Mouse (Mus musculus): ENCODE results near the gene Slc4a5. TPM values are rescaled to one million over a fixed set of nuclear protein-coding genes. Genes with fewer than 3 reads are reported as not detected.
A peak's percentile ranks its signal among the peaks of the same experiment; 100 is the strongest.

The Slc4a5 gene
- polyA plus RNA-seq, 1 experiment: 0.05 TPM

DNA sequence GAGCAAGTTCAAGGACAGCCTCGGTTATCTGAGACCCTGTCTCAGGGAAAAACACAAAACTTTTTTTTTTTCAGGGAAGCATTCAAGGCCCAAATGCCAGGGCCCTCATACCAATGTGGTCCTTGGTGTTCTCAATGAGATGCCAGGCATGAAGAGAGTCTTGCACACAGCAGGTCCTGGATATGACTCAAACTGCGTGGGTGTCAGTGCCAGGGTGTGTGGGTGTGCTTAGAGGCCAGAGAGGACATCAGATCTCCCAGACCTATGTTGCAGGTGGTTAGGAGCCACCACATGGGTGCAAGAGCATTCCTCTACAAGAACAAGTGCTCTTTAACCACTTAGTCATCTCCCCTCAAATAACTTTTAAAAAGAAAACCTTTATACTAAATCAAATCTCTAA is 81.7 kb downstream of the Slc4a5 start:
- TF ChIP-seq POLR2A (IDR thresholded peaks at IDR 0.05; ENCODE audit: low read depth, low read length) (no peak), CTCF (IDR thresholded peaks at IDR 0.05; ENCODE audit: extremely low read depth, insufficient read depth, insufficient read length, insufficient replicate concordance) (no peak)
- H3K36me3 ChIP-seq (ENCODE audit: control insufficient read depth, insufficient read depth, low read length): peaks cover 4% of the 10 kb centered on the region
- H3K27ac ChIP-seq (ENCODE audit: insufficient read depth, low read length): no peak overlapping the region
- WGBS: 81% methylated on average over 2 of the region's 2 CpGs
- H3K4me3 ChIP-seq (ENCODE audit: extremely low read depth, insufficient read depth, insufficient read length): no peak overlapping the region
- H3K27me3 ChIP-seq (ENCODE audit: control insufficient read depth, insufficient read depth, low read length): no peaks in the 10 kb centered on the region
- H3K4me1 ChIP-seq (ENCODE audit: control insufficient read depth, insufficient read depth, insufficient read length): no peaks in the 10 kb centered on the region
- no peak for DNase-seq (ENCODE audit: low read depth in 1 of 2, low spot score in 2 of 2)

DNA sequence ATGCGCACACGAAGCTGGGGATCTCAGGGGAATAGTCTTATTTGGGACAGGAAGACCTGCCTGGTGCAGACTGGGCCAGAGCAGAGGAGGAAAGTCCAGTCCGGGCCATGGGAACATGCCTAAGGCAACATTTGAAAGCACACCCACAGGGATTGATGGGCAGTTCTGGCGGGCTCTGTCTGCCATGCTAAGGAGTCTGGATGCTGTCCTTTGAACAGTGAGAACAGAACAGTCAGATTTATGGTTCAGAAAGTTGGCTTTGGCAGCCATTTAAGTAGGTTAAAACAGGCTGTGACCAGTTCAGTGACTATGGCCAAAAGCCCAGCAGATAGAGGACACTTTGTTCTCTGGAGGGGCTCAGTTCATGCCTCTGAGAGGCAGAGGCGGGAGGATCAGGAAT is 82.6 kb downstream of the Slc4a5 start:
- TF ChIP-seq POLR2A (IDR thresholded peaks at IDR 0.05; ENCODE audit: low read depth, low read length) (no peak), CTCF (IDR thresholded peaks at IDR 0.05; ENCODE audit: extremely low read depth, insufficient read depth, insufficient read length, insufficient replicate concordance) (no peak)
- H3K4me3 ChIP-seq (ENCODE audit: extremely low read depth, insufficient read depth, insufficient read length): no peak overlapping the region
- H3K27ac ChIP-seq (ENCODE audit: insufficient read depth, low read length): no peak overlapping the region
- peaks cover 7% of the 10 kb centered on the region for H3K36me3 ChIP-seq (ENCODE audit: control insufficient read depth, insufficient read depth, low read length)
- no peak for DNase-seq (ENCODE audit: low read depth in 1 of 2, low spot score in 2 of 2)
- H3K27me3 ChIP-seq (ENCODE audit: control insufficient read depth, insufficient read depth, low read length): no peaks in the 10 kb centered on the region
- H3K4me1 ChIP-seq (ENCODE audit: control insufficient read depth, insufficient read depth, insufficient read length): no peaks in the 10 kb centered on the region
- WGBS: 84% methylated on average over 5 of the region's 5 CpGs

DNA sequence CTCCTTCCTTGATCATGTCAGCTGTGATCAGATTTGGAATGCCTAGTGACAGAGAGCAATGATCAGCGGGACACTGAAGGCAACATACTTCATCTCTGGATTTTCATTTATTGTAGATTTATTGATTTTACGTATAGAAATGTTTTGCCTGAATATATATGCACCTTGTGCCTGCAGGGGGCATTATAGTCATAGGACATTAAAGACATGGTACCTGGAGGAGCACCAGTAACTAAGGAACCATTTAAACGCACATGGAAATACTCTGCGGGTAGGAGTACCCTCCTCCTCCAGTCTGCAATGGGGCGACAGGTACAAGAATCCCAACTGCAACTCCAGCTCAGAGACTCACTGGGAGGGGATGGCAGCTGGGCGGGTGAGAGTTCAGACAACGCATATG is 89.4 kb downstream of the Slc4a5 start:
- Histone ChIP-seq H3K27ac (ENCODE audit: insufficient read depth, low read length) (no peak overlapping the region), H3K4me1 (ENCODE audit: control insufficient read depth, insufficient read depth, insufficient read length) (0 out of 2 replicates have a peak, but pooled peaks cover 4% of the 10 kb centered on the region), H3K27me3 (ENCODE audit: control insufficient read depth, insufficient read depth, low read length) (no peaks in the 10 kb centered on the region), H3K36me3 (ENCODE audit: control insufficient read depth, insufficient read depth, low read length) (peaks cover 7% of the 10 kb centered on the region), H3K4me3 (ENCODE audit: extremely low read depth, insufficient read depth, insufficient read length) (no peak overlapping the region)
- peak in 1 of 2 experiments; percentile 26 for DNase-seq (ENCODE audit: low read depth in 1 of 2, low spot score in 2 of 2)
- no peak for TF ChIP-seq CTCF (IDR thresholded peaks at IDR 0.05; ENCODE audit: extremely low read depth, insufficient read depth, insufficient read length, insufficient replicate concordance)
- TF ChIP-seq POLR2A (IDR thresholded peaks at IDR 0.05; ENCODE audit: low read depth, low read length): no peak
- 87% methylated on average over 7 of the region's 7 CpGs for WGBS

DNA sequence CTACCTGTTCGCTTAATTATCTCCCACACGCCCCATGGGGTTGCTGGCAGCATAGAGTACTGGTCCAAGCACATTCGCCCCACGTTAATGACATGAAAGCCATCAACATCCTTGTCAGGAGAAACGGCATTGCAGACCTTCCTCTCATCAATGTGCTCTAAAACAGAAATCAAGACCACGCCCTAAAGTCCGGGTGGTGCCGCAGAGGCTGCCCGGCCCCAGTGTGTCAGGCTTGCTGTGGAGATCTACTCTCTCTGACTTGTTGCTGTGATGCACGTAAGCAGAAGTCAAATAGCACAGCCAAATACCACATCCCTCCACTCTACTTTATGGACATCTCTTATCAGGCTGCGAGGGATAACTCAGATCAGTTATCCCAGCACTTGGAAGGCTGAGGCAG is 91.6 kb downstream of the Slc4a5 start:
- no peak for DNase-seq (ENCODE audit: low read depth in 1 of 2, low spot score in 2 of 2)
- WGBS: 95% methylated on average over 11 of the region's 11 CpGs

DNA sequence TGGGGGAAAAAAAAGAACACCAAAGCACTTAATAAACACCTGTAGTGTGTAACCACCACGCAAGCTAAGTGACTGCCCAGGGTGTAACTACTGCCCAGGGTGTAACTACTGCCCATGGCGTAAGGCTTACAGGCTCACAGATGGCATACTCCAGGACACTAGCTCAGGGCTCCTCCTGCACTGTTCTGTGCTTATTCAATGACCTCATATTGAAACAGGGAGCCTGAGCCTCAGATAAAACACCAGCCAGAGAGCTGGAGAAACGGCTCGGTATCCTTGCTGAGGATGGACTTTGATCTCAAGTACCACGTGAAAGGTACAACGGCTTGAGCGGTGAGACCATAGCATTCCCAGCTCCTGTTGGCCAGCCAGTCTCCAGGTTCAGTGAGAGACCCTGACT is 92.4 kb downstream of the Slc4a5 start:
- Histone ChIP-seq H3K4me3 (ENCODE audit: extremely low read depth, insufficient read depth, insufficient read length) (no peak overlapping the region), H3K4me1 (ENCODE audit: control insufficient read depth, insufficient read depth, insufficient read length) (peaks cover 6% of the 10 kb centered on the region; the same call in 1 of the 2 replicates), H3K36me3 (ENCODE audit: control insufficient read depth, insufficient read depth, low read length) (no peaks in the 10 kb centered on the region), H3K27ac (ENCODE audit: insufficient read depth, low read length) (peak overlapping the region; percentile 65), H3K27me3 (ENCODE audit: control insufficient read depth, insufficient read depth, low read length) (no peaks in the 10 kb centered on the region)
- TF ChIP-seq POLR2A (IDR thresholded peaks at IDR 0.05; ENCODE audit: low read depth, low read length) (no peak), CTCF (IDR thresholded peaks at IDR 0.05; ENCODE audit: extremely low read depth, insufficient read depth, insufficient read length, insufficient replicate concordance) (no peak)
- WGBS: 86% methylated on average over 7 of the region's 7 CpGs
- no peak for DNase-seq (ENCODE audit: low read depth in 1 of 2, low spot score in 2 of 2)

More for the DNA sequence above, 91.6 kb downstream of the Slc4a5 start:
- TF ChIP-seq CTCF (IDR thresholded peaks at IDR 0.05; ENCODE audit: extremely low read depth, insufficient read depth, insufficient read length, insufficient replicate concordance): no peak
- TF ChIP-seq POLR2A (IDR thresholded peaks at IDR 0.05; ENCODE audit: low read depth, low read length): no peak
- no peaks in the 10 kb centered on the region for H3K27me3 ChIP-seq (ENCODE audit: control insufficient read depth, insufficient read depth, low read length)
- no peak overlapping the region for H3K27ac ChIP-seq (ENCODE audit: insufficient read depth, low read length)
- H3K4me1 ChIP-seq (ENCODE audit: control insufficient read depth, insufficient read depth, insufficient read length): peaks cover 4% of the 10 kb centered on the region; the same call in 1 of the 2 replicates
- 0 out of 2 replicates have a peak, but pooled peaks cover 4% of the 10 kb centered on the region for H3K36me3 ChIP-seq (ENCODE audit: control insufficient read depth, insufficient read depth, low read length)
- no peak overlapping the region for H3K4me3 ChIP-seq (ENCODE audit: extremely low read depth, insufficient read depth, insufficient read length)

DNA sequence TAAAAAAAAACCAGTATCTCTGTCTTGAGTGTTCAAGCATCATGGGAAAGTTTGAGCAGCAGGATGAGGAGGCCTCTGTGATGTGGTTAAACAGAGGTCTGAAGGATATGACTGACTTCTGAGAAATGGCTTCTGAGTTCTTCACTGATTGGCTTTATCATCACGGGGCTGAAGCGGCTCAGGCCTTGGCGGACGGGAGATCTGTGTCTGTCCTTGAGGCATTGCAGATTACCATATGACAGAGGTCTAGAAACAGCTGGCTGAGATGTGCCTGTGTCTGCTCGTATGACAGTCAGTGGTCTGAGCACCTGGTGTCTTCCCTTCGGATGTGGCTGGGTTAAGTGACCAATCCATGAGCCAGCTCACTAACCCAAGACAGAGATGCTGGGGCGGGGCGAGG is 92.9 kb downstream of the Slc4a5 start:
- TF ChIP-seq CTCF (IDR thresholded peaks at IDR 0.05; ENCODE audit: extremely low read depth, insufficient read depth, insufficient read length, insufficient replicate concordance) (no peak), POLR2A (IDR thresholded peaks at IDR 0.05; ENCODE audit: low read depth, low read length) (no peak)
- DNase-seq (ENCODE audit: low read depth in 1 of 2, low spot score in 2 of 2): no peak
- 78% methylated on average over 8 of the region's 8 CpGs for WGBS
- H3K27me3 ChIP-seq (ENCODE audit: control insufficient read depth, insufficient read depth, low read length): no peaks in the 10 kb centered on the region
- peak overlapping the region; percentile 7; the same call in 1 of the 2 replicates for H3K27ac ChIP-seq (ENCODE audit: insufficient read depth, low read length)
- H3K4me1 ChIP-seq (ENCODE audit: control insufficient read depth, insufficient read depth, insufficient read length): peaks cover 6% of the 10 kb centered on the region; the same call in 1 of the 2 replicates
- H3K4me3 ChIP-seq (ENCODE audit: extremely low read depth, insufficient read depth, insufficient read length): no peak overlapping the region
- H3K36me3 ChIP-seq (ENCODE audit: control insufficient read depth, insufficient read depth, low read length): no peaks in the 10 kb centered on the region

DNA sequence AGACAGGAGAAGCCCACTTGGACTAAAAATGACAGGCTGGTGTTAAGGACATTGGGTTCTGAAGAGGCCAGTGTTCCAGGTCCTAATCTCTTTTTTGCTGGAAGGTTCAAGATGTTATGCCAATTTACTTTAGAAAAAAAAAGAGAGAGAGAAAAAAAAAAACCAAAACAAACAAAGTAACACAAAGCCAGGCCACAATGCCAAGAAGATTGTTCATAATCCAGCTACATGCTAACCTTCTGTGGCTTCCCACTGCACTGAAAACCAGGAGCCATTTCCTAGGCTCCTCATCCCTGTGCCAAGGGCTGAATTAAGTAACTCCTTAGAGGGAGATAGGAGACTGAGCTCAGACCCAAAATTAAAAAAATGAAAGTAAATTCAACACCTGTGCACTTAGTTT is 95.7 kb downstream of the Slc4a5 start:
- no peaks in the 10 kb centered on the region for H3K27me3 ChIP-seq (ENCODE audit: control insufficient read depth, insufficient read depth, low read length)
- H3K4me3 ChIP-seq (ENCODE audit: extremely low read depth, insufficient read depth, insufficient read length): no peak overlapping the region
- no peak for DNase-seq (ENCODE audit: low read depth in 1 of 2, low spot score in 2 of 2)
- peaks cover 6% of the 10 kb centered on the region; the same call in 1 of the 2 replicates for H3K4me1 ChIP-seq (ENCODE audit: control insufficient read depth, insufficient read depth, insufficient read length)
- TF ChIP-seq POLR2A (IDR thresholded peaks at IDR 0.05; ENCODE audit: low read depth, low read length): no peak
- no peak for TF ChIP-seq CTCF (IDR thresholded peaks at IDR 0.05; ENCODE audit: extremely low read depth, insufficient read depth, insufficient read length, insufficient replicate concordance)
- no peaks in the 10 kb centered on the region for H3K36me3 ChIP-seq (ENCODE audit: control insufficient read depth, insufficient read depth, low read length)
- H3K27ac ChIP-seq (ENCODE audit: insufficient read depth, low read length): no peak overlapping the region

All from spleen, adult 2 months (tissue).